7 mouse cellular contexts compared by ENCODE assay signal in genomic region chr6:38433261-38434033, GRCm38 (mm10). TPM values are rescaled to one million over a fixed set of nuclear protein-coding genes. Genes with fewer than 3 reads are reported as not detected.
DNase-seq lines count a peak whose midpoint lies in the region; ATAC-seq and TF ChIP-seq lines count a peak whose summit lies in the region.

Ubn2 (plus strand) TSS chr6:38433950.

- H3K4me1 ChIP-seq in embryonic facial prominence, embryonic 10.5 days, result peaks cover 10% of the 10 kb centered on the region
- no peaks in the 10 kb centered on the region for H3K4me1 ChIP-seq in intestine, postnatal 0 days (replicated peaks; ENCODE audit: control insufficient read depth, insufficient read depth, low read length)
- peaks cover 9% of the 10 kb centered on the region for H3K4me1 ChIP-seq in midbrain, embryonic 12.5 days
- no peaks in the 10 kb centered on the region for H3K4me1 ChIP-seq in small intestine, adult 2 months (ENCODE audit: control insufficient read depth, insufficient read depth, insufficient read length, low read length)

- peak within 1 kb of the TSS; percentile 96 for H3K27ac ChIP-seq in embryonic facial prominence, embryonic 10.5 days (replicated peaks)
- H3K27ac ChIP-seq in intestine, postnatal 0 days (ENCODE audit: low read depth, low read length), result peak within 1 kb of the TSS; percentile 99
- peak within 1 kb of the TSS; percentile 99 for H3K27ac ChIP-seq in midbrain, embryonic 12.5 days (replicated peaks)
- peak within 1 kb of the TSS; percentile 83 for H3K27ac ChIP-seq in small intestine, adult 2 months (ENCODE audit: insufficient read depth, low read depth, low read length)

- peak within 1 kb of the TSS; percentile 93 for H3K4me3 ChIP-seq in embryonic facial prominence, embryonic 10.5 days
- H3K4me3 ChIP-seq in intestine, postnatal 0 days (ENCODE audit: low read depth, low read length), result peak within 1 kb of the TSS; percentile 96
- peak within 1 kb of the TSS; percentile 98 for H3K4me3 ChIP-seq in midbrain, embryonic 12.5 days
- peak within 1 kb of the TSS; percentile 81 for H3K4me3 ChIP-seq in small intestine, adult 2 months (ENCODE audit: low read depth, low read length)

- H3K36me3 ChIP-seq in embryonic facial prominence, embryonic 10.5 days (replicated peaks), result no peaks in the 10 kb centered on the region
- H3K36me3 ChIP-seq in intestine, postnatal 0 days (ENCODE audit: control insufficient read depth, insufficient read depth), result no peaks in the 10 kb centered on the region
- H3K36me3 ChIP-seq in midbrain, embryonic 12.5 days, result no peaks in the 10 kb centered on the region
- no peaks in the 10 kb centered on the region for H3K36me3 ChIP-seq in small intestine, adult 2 months (ENCODE audit: control insufficient read depth, insufficient read depth, low read length)

- H3K27me3 ChIP-seq in embryonic facial prominence, embryonic 10.5 days (replicated peaks; ENCODE audit: low read depth, poor library complexity, severe bottlenecking), result no peaks in the 10 kb centered on the region
- no peaks in the 10 kb centered on the region for H3K27me3 ChIP-seq in intestine, postnatal 0 days (replicated peaks; ENCODE audit: control insufficient read depth, insufficient read depth, low read length)
- H3K27me3 ChIP-seq in midbrain, embryonic 12.5 days, result no peaks in the 10 kb centered on the region
- H3K27me3 ChIP-seq in small intestine, adult 2 months (ENCODE audit: control insufficient read depth, insufficient read depth, low read length), result no peaks in the 10 kb centered on the region

- peak; percentile 97 for ATAC-seq in intestine, postnatal 0 days
- ATAC-seq in midbrain, embryonic 12.5 days (ENCODE audit: low FRiP score, low read depth), result peak; percentile 98

- WGBS in embryonic facial prominence, embryonic 10.5 days, result under 1% methylated on average over 64 of the region's 64 CpGs
- WGBS in intestine, postnatal 0 days, result under 1% methylated on average over 64 of the region's 64 CpGs
- WGBS in midbrain, embryonic 12.5 days, result under 1% methylated on average over 64 of the region's 64 CpGs
- under 1% methylated on average over 64 of the region's 64 CpGs for WGBS in small intestine, adult 2 months

- no peaks in the 10 kb centered on the region for H3K9me3 ChIP-seq in embryonic facial prominence, embryonic 10.5 days
- no peaks in the 10 kb centered on the region for H3K9me3 ChIP-seq in intestine, postnatal 0 days (ENCODE audit: control insufficient read depth)
- H3K9me3 ChIP-seq in midbrain, embryonic 12.5 days, result no peaks in the 10 kb centered on the region

- peak; percentile 98 for DNase-seq in adrenal gland, postnatal 10 days
- peak; percentile 99 for DNase-seq in embryonic facial prominence, embryonic 10.5 days (ENCODE audit: low spot score)
- DNase-seq in gonadal fat pad, adult 2 months (ENCODE audit: low read depth), result peak; percentile 76
- peak; percentile 98 for DNase-seq in left cerebral cortex, postnatal 4 days

- H3K9ac ChIP-seq in intestine, postnatal 0 days (ENCODE audit: low read depth, low read length), result peak within 1 kb of the TSS; percentile 95
- peak within 1 kb of the TSS; percentile 99 for H3K9ac ChIP-seq in midbrain, embryonic 12.5 days (replicated peaks)

- H3K4me2 ChIP-seq in intestine, postnatal 0 days (replicated peaks; ENCODE audit: low read depth), result peak within 1 kb of the TSS; percentile 86
- H3K4me2 ChIP-seq in midbrain, embryonic 12.5 days (replicated peaks), result peak within 1 kb of the TSS; percentile 86

- TF ChIP-seq CTCF in intestine, postnatal 0 days (IDR thresholded peaks at IDR 0.05; ENCODE audit: low read depth), result no peak
- TF ChIP-seq CTCF in small intestine, adult 2 months (IDR thresholded peaks at IDR 0.05; ENCODE audit: extremely low read depth, insufficient read length, insufficient replicate concordance, low read depth, low read length), result no peak

- TF ChIP-seq POLR2A in small intestine, adult 2 months (IDR thresholded peaks at IDR 0.05; ENCODE audit: low read depth, low read length), result peak; percentile 73

- intact Hi-C loops in left cerebral cortex, postnatal 4 days (cut with DNase I), result no loop called here

RNA-seq across cellular contexts. Expression of gene Ubn2, which starts in this region (rescaled TPM):
- 10 to 100 TPM; 20.4 to 31.3 TPM for total RNA-seq in adrenal gland, postnatal 10 days (2021)
- polyA plus RNA-seq in embryonic facial prominence, embryonic 10.5 days (2016; fragmentation: Nextera tagmentation; extraction: Ambion mirVana), result 14.9 and 16.8 TPM in 2 replicates
- polyA plus RNA-seq in gonadal fat pad, adult 2 months (2012; rRNA removed), result 9.3 TPM in 2 replicates
- 6.9 and 10.2 TPM in 2 replicates for polyA plus RNA-seq in intestine, postnatal 0 days (2015; fragmentation: Nextera tagmentation; extraction: Ambion mirVana)
- 10 to 100 TPM; 47.1 to 48.8 TPM for total RNA-seq in left cerebral cortex, postnatal 4 days (2021)
- polyA plus RNA-seq in midbrain, embryonic 12.5 days (2016; fragmentation: Nextera tagmentation; extraction: Ambion mirVana), result 25.3 and 26.4 TPM in 2 replicates
- 1.8 and 5.1 TPM in 2 replicates for polyA plus RNA-seq in small intestine, adult 2 months (2012; rRNA removed)

Comparison
In these comparisons a context has a peak if more than half of its experiments do, and no peak if none do; other contexts are left out.
1. Peak in every context shown above with its lines: DNase-seq, ATAC-seq, H3K4me3 ChIP-seq and H3K27ac ChIP-seq.